Mouse (Mus musculus): Measurements from ENCODE around the gene Casc3.

The Casc3 gene

GRCm38 (mm10) chr11:98804605-98805004, at the start of gene Casc3:
Gene Casc3 (plus strand): TSS chr11:98804905.
- DNase-seq (ENCODE audit: extremely low read depth, low read depth, low spot score): no peak

- no peak for DNase-seq (ENCODE audit: extremely low read depth, low read depth, low spot score)
Measured at GRCm38 (mm10) chr11:98755726-98756380, 48.9 kb upstream of the Casc3 start.

- DNase-seq (ENCODE audit: extremely low read depth, low read depth, low spot score): no peak
Measured at GRCm38 (mm10) chr11:98756711-98757110, 48.0 kb upstream of the Casc3 start.

- DNase-seq (ENCODE audit: extremely low read depth, low read depth, low spot score): no peak
Measured at GRCm38 (mm10) chr11:98761939-98762338, 42.8 kb upstream of the Casc3 start.

GRCm38 (mm10) chr11:98762756-98763501, 41.8 kb upstream of the Casc3 start:
- DNase-seq (ENCODE audit: extremely low read depth, low read depth, low spot score): no peak

GRCm38 (mm10) chr11:98763502-98763861, 41.2 kb upstream of the Casc3 start:
- no peak for DNase-seq (ENCODE audit: extremely low read depth, low read depth, low spot score)

- DNase-seq (ENCODE audit: extremely low read depth, low read depth, low spot score): no peak
Measured at GRCm38 (mm10) chr11:98764091-98764490, 40.6 kb upstream of the Casc3 start.

GRCm38 (mm10) chr11:98764746-98765145, 40.0 kb upstream of the Casc3 start:
- no peak for DNase-seq (ENCODE audit: extremely low read depth, low read depth, low spot score)

GRCm38 (mm10) chr11:98765421-98766309, 39.0 kb upstream of the Casc3 start:
- no peak for DNase-seq (ENCODE audit: extremely low read depth, low read depth, low spot score)

- DNase-seq (ENCODE audit: extremely low read depth, low read depth, low spot score): no peak
Measured at GRCm38 (mm10) chr11:98766346-98766745, 38.4 kb upstream of the Casc3 start.

GRCm38 (mm10) chr11:98766816-98767215, 37.9 kb upstream of the Casc3 start:
- DNase-seq (ENCODE audit: extremely low read depth, low read depth, low spot score): no peak

GRCm38 (mm10) chr11:98767276-98767675, 37.4 kb upstream of the Casc3 start:
- no peak for DNase-seq (ENCODE audit: extremely low read depth, low read depth, low spot score)

- DNase-seq (ENCODE audit: extremely low read depth, low read depth, low spot score): no peak
Measured at GRCm38 (mm10) chr11:98767713-98768112, 37.0 kb upstream of the Casc3 start.

GRCm38 (mm10) chr11:98768127-98769006, 36.3 kb upstream of the Casc3 start:
- DNase-seq (ENCODE audit: extremely low read depth, low read depth, low spot score): no peak

- DNase-seq (ENCODE audit: extremely low read depth, low read depth, low spot score): no peak
Measured at GRCm38 (mm10) chr11:98769007-98769954, 35.4 kb upstream of the Casc3 start.

- no peak for DNase-seq (ENCODE audit: extremely low read depth, low read depth, low spot score)
Measured at GRCm38 (mm10) chr11:98770096-98770975, 34.4 kb upstream of the Casc3 start.

- no peak for DNase-seq (ENCODE audit: extremely low read depth, low read depth, low spot score)
Measured at GRCm38 (mm10) chr11:98771131-98771530, 33.6 kb upstream of the Casc3 start.

- no peak for DNase-seq (ENCODE audit: extremely low read depth, low read depth, low spot score)
Measured at GRCm38 (mm10) chr11:98771844-98772525, 32.7 kb upstream of the Casc3 start.
